Mouse (Mus musculus) liver, postnatal 0 days (tissue): ENCODE measurements at regions not wholly inside any gene's neighbourhood (a gene's known extent, or its start where the extent isn't known, plus 50 kb on each side); places are given as distances from the start of the nearest gene placed in this dataset.

Experiments
- CTCF ChIP-seq: sonication (generic); IDR thresholded peaks from 2 replicates; pipeline ENCODE4 v1.5.1; 2016; ENCODE audit warnings: antibody characterized with exemption, low read depth
- EP300 ChIP-seq: IDR thresholded peaks from 2 replicates; pipeline ENCODE4 v1.6.1; 2016; ENCODE audit warnings: antibody characterized with exemption, low read depth, mild to moderate bottlenecking

- TF ChIP-seq CTCF (no peak), EP300 (no peak)
These were observed 71.7 kb upstream of the Tcerg1l start for GRCm38 (mm10) chr7:138469211-138469610.
